Mouse (Mus musculus): ENCODE results near the gene Vmn1r231.

Gene Vmn1r231

GRCm38 (mm10) chr17:20904991-20905390 is at the start of gene Vmn1r231:
TSS of gene Vmn1r231 (minus strand) at chr17:20905091.
- DNase-seq (ENCODE audit: low spot score), result no peak

GRCm38 (mm10) chr17:20946636-20947035 is 41.7 kb upstream of the Vmn1r231 start:
- DNase-seq (ENCODE audit: low spot score), result no peak

GRCm38 (mm10) chr17:20946026-20946565 is 41.2 kb upstream of the Vmn1r231 start:
- DNase-seq (ENCODE audit: low spot score), result no peak

GRCm38 (mm10) chr17:20944985-20945891 is 40.3 kb upstream of the Vmn1r231 start, which contains the start of gene Ppp2r1a:
TSS of gene Ppp2r1a (plus strand) at chr17:20945311.
- DNase-seq (ENCODE audit: low spot score), result peak; percentile 99

- DNase-seq (ENCODE audit: low spot score), result no peak
These were observed 39.3 kb upstream of the Vmn1r231 start for GRCm38 (mm10) chr17:20944226-20944625.

GRCm38 (mm10) chr17:20919614-20920013 is 14.7 kb upstream of the Vmn1r231 start, which contains the start of gene Vmn1r232:
TSS of gene Vmn1r232 (minus strand) at chr17:20919714.
- DNase-seq (ENCODE audit: low spot score), result no peak

- no peak for DNase-seq (ENCODE audit: low spot score)
These were observed 64.7 kb downstream of the Vmn1r231 start, which contains the start of gene Vmn1r230 for GRCm38 (mm10) chr17:20840144-20840543. TSS of gene Vmn1r230 (plus strand) at chr17:20840444.
